ENCODE assay signal across 10 mouse cellular contexts in the genomic region with DNA sequence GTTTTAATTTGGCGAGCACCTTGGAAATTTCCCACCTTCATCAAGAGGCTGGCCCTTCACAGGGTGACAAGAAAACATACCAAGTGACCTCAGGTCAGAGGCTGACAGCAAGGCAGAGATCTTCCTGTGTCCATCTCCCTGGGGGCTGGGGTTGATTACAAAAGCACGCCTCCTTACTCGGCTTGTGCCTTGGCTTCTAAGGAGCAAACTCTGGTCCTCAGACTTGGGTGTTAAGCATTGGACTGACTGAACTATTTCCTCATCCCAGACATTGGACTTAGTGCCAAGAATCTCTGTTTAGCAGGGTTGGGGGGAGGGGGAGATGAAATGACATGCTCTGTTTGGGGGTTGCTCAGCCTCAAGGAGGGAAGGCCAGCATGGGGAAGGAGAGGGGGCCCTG. TPM values are rescaled to one million over a fixed set of nuclear protein-coding genes. Genes with fewer than 3 reads are reported as not detected.
"Had no signal": no experiment of that assay in that cellular context is flagged by ENCODE, and none has a peak within 500 bp of the region (broad histone marks: within the 10 kb centered on the region; RNA-seq: fewer than 3 reads in every experiment).

No protein-coding gene starts in this region.

RNA-seq across cellular contexts. Expression of a gene that starts 2.8 kb away (rescaled TPM):
- total RNA-seq: layer of hippocampus, postnatal 25 days; left cerebral cortex, adult 2 months; left cerebral cortex, postnatal 14 days; monocyte, adult 5-6 weeks; neutrophil, adult 5-6 weeks had no signal
- polyA plus RNA-seq: limb, embryonic 10.5 days; macrophage; midbrain, embryonic 11.5 days; midbrain, embryonic 15.5 days; neural tube, embryonic 12.5 days had no signal

RNA-seq across cellular contexts. Expression of a gene that starts 38.6 kb away (rescaled TPM):
- total RNA-seq: layer of hippocampus, postnatal 25 days; left cerebral cortex, adult 2 months; left cerebral cortex, postnatal 14 days; monocyte, adult 5-6 weeks; neutrophil, adult 5-6 weeks had no signal
- polyA plus RNA-seq: limb, embryonic 10.5 days; macrophage; midbrain, embryonic 11.5 days; midbrain, embryonic 15.5 days; neural tube, embryonic 12.5 days had no signal

RNA-seq across cellular contexts. Expression of a gene that starts 56.8 kb away (rescaled TPM):
- total RNA-seq: layer of hippocampus, postnatal 25 days; left cerebral cortex, adult 2 months; left cerebral cortex, postnatal 14 days; monocyte, adult 5-6 weeks; neutrophil, adult 5-6 weeks had no signal
- polyA plus RNA-seq: limb, embryonic 10.5 days; macrophage; midbrain, embryonic 11.5 days; midbrain, embryonic 15.5 days; neural tube, embryonic 12.5 days had no signal
